Mouse (Mus musculus) left cerebral cortex, postnatal 25 days (tissue): Measurements from ENCODE around the gene Ctbs. TPM values are rescaled to one million over a fixed set of nuclear protein-coding genes. Genes with fewer than 3 reads are reported as not detected.

Experiments
- DNase-seq, 2 experiments: peaks; one replicate each; pipeline ENCODE4 v3.0.0; 2022; ENCODE audit warnings: low spot score in 2 of 2, mixed read lengths in 1 of 2
- intact Hi-C: fragments of 180-260 bp; cut with DNase I; formaldehyde crosslinking; loops from one replicate; pipeline ENCODE4 v1.15.1; 2025
- total RNA-seq, 2 experiments: library from RNA; stranded (reverse); gene quantifications; 2 replicates each; pipeline ENCODE4 v1.2.3; 2021

Gene Ctbs
- 1 to 10 TPM; 6.3 to 8.4 TPM for total RNA-seq

- no peak for DNase-seq
- intact Hi-C loops = loop anchor here (2.0 to 10.0 kb wide), 2 partner anchors 105 to 335 kb away; no protein-coding TSS in a partner anchor
Measured at GRCm38 (mm10) chr3:146449745-146450250, at the start of gene Ctbs. TSS of gene Ctbs (plus strand) at chr3:146449795.

- intact Hi-C loops = no loop called here
- DNase-seq = no peak
Measured at GRCm38 (mm10) chr3:146403770-146404169, 45.8 kb upstream of the Ctbs start.

- intact Hi-C loops = no loop called here
- peak; percentile 97 to 98 for DNase-seq
Measured at GRCm38 (mm10) chr3:146404311-146405201, 45.0 kb upstream of the Ctbs start, which contains the start of gene Ssx2ip. TSS of gene Ssx2ip (plus strand) at chr3:146404642.

DNA sequence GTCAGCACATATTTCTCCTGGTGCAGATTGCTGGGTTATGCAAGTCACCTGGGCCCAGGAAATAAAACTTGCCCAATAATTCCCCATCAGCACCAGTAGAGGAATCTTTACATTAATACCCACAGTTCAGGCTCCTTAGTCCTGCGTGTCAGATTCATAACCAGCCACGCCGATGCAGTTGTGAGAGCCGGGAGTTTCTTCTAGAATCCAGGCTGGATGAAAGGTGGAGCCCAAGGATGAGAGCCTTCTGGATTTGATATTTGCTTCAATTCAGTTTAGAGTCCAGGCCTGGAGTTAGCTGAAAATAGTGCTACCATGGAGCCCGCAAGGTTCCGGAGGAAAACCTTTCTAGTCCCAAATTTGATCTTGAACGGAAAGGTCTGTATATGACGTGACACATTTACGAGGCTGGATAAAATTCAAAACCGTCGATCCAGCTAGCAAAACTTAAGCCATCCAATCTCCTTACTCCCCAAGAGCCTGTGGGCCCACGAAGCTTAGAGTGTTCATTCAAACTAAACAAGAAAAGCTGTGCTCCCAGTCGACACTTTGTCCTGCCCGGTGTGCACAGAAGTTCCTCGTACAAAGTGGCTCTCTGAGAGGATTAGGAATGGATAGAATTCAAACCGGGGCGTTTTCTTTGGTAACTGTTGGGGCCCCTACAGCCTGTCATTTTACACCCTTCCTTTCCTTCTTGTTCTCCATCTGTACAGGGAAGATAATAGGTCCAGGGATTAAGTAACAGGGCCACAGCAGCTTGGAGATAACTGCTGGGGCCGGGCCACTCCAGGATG, 44.2 kb upstream of the Ctbs start:
- intact Hi-C loops = loop anchor here (2.0 kb wide), 1 partner anchor 61 kb away; no protein-coding TSS in a partner anchor
- no peak for DNase-seq

DNA sequence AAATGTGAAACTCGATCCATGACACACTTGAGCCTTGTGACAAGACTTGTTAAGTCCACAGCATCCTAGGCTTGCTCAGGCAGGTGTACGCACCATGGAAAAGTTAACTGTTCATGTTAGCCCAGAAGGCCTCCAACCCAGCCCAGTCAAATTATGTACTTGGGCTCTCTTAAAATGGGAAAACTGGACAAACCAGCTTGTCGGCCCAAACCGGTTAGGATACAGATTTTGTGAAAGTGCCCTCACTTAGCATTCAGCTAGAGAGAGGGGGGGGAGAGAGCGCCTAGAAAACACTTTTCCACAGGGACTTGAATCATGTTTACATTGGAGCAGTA, 43.6 kb upstream of the Ctbs start:
- no peak for DNase-seq
- intact Hi-C loops = loop anchor here (2.0 kb wide), 1 partner anchor 61 kb away; no protein-coding TSS in a partner anchor

- intact Hi-C loops = loop anchor here (2.0 kb wide), 1 partner anchor 62 kb away; no protein-coding TSS in a partner anchor
- no peak for DNase-seq
Measured at GRCm38 (mm10) chr3:146407086-146407721, 42.4 kb upstream of the Ctbs start.

GRCm38 (mm10) chr3:146410114-146410513, 39.5 kb upstream of the Ctbs start:
- intact Hi-C loops = no loop called here
- no peak for DNase-seq

DNA sequence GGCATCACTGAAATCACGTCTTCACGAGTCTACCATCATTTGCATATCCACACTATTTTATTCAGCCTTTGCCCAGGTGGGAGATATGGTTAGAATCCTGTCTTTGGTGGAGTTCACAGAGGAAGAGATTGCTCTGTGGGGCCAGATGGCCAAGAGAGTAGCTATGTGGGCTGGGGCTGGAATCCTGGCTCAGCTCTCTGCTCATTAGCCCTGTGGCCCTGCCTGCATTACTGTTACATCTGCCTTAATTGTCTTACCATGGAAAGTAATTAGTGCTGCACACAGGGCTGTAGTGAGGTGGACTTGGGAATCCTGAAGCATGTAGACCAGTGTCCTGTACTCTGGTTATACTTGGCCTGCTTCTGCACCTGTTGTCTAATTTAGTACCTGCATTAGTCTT, 37.6 kb upstream of the Ctbs start:
- intact Hi-C loops = no loop called here
- no peak for DNase-seq

- intact Hi-C loops = no loop called here
Measured at GRCm38 (mm10) chr3:146412480-146412879, 37.1 kb upstream of the Ctbs start.

DNA sequence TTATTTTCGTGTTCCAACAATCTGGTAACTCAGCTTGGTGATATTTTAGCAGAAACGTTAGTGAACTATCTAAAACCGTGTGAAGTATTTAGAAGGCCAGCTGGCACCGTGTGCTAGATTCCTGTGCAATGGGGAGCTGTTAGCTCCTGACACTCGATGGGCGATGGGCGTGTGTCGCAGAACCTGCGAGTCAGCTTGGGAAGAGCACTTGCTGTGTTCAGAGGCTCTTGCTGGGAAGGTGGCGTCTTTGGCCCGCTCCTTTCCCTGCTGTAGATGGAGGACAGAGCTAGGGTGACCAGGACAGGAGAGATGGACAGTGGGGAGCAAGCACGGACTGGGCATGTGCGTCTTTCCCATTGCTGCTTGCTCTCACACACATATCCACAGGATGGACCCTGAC, 36.6 kb upstream of the Ctbs start:
- intact Hi-C loops = no loop called here
- peak in 1 of 2 experiments; percentile 62 for DNase-seq

More at GRCm38 (mm10) chr3:146412480-146412879, 37.1 kb upstream of the Ctbs start:
- no peak for DNase-seq

DNA sequence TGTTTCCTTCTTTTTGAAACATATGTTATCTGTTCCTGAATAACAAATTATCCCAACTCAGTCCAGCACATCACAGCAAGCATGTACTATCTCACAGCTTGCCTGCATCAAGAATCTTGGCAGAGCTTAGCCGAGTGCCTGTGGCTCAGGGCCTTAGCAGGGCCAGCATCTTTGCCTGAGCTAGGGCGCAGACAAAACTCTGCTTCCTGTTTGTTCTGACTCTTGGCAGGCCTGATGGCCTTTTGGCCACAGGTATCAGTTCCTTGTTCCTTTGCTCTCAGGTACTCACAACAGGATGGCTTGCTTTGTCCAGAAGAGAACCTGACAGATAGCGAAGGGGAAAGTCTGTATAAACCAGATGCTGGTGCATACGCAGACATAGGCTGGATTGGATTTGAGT, 35.6 kb upstream of the Ctbs start:
- intact Hi-C loops = no loop called here
- no peak for DNase-seq

GRCm38 (mm10) chr3:146414555-146414954, 35.0 kb upstream of the Ctbs start:
- intact Hi-C loops = no loop called here
- DNase-seq = no peak

GRCm38 (mm10) chr3:146417873-146418272, 31.7 kb upstream of the Ctbs start:
- intact Hi-C loops = no loop called here
- no peak for DNase-seq

DNA sequence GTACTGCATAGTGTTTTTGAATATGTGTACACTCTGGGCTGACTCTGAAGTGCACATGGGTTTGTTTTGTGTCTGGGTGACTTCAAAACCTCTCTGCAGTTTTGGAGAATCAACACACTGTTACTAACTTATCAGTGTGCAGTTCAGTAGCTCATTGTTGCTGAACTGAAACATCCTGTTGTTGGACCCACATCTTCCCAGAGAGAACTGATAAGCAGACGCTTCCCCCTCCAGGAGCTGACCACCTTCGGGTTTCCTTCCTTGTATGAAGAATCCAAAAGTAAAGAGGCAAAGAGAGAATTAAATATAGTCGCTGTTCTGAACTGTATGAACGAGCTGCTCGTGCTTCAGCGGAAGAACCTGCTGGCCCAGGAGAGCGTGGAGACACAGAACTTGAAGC, 30.7 kb upstream of the Ctbs start:
- intact Hi-C loops = no loop called here
- DNase-seq = no peak

- DNase-seq = no peak
- intact Hi-C loops = no loop called here
Measured at GRCm38 (mm10) chr3:146419534-146419933, 30.1 kb upstream of the Ctbs start.

GRCm38 (mm10) chr3:146419992-146420537, 29.5 kb upstream of the Ctbs start:
- intact Hi-C loops = no loop called here
- DNase-seq = no peak

GRCm38 (mm10) chr3:146421787-146422186, 27.8 kb upstream of the Ctbs start:
- intact Hi-C loops = no loop called here
- DNase-seq = no peak

DNA sequence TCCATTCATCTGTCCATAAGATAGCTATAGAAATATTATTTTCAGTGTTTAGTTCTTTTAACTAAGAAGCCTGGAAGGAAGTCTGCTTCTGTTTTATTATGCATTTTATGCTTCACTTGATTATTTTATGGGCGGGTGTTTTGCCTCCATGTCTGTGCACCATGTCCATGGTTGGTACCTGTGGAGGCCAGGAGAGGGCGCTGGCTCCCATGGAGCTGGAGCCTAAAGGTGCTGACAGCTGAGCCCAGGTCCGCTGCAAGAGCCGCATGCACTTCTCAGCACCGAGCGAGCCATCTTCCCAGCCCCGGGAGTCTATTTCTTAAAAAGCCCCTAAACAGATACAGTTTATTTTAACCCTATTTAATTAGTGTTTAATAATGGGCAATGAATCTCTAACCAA, 25.9 kb upstream of the Ctbs start:
- intact Hi-C loops = no loop called here
- no peak for DNase-seq

DNA sequence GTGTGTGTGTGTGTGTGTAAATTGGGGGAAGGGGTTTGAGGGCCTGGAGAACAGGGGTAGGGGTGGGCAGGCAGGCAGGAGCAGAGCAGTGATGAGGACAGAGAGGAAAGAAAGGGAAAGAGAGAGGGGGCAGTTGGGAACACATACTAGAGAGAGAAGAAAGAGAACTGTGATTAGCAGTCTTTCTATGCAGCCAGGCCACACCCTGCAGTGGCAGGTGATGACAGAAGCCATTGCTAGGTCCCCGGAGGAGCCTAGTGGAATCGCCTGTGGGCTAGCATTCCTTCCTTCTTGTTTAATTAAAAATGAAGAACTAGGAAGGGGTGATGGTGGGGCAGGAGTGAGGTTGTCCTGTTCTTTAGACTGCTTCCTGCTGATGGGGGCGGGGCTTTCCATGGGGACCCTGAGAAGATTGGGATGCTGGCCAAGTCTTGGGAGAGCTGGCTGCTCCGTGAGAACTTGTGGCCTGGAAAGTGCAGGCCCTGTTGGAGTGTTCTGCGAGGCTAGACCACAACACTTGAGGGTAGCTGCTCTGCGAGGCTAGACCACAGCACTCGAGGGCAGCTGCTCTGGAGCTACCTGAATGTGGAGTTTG, 25.2 kb upstream of the Ctbs start:
- intact Hi-C loops = no loop called here
- no peak for DNase-seq
